Mouse (Mus musculus): ENCODE measurements around the gene Gm20388.

Gene Gm20388

DNA sequence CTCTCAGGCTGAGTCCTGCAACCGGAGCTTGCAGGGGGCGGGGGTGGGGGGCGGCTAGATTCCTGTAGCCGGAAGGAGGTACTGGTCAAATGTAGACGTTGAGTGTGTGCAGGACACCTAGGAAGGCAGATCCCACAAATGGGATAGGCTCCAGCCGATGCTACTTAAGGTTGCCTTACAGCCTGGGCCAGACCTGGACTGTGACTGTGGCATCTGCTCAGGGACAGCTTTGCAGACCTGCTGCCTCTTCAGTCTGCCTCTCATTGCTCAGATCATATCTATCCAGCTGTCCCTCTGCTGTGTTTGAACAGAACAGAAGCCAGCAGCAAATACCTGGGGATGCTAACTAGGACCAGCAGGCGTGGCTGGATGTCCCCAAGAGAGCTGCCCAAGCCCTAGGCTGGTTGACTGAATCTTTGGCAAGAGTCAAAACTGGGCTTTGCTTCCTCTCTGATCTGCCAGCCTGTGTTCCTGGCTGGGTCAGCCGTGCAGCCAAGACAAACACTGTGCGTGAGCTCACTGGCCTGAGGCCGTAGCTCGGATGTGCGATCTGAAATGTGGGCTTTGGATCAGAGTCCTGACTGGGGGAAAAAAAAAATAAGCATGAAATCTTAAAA lies 3850.7 kb downstream of the Gm20388 start:
- peak; percentile 19 for DNase-seq (ENCODE audit: extremely low spot score)

DNA sequence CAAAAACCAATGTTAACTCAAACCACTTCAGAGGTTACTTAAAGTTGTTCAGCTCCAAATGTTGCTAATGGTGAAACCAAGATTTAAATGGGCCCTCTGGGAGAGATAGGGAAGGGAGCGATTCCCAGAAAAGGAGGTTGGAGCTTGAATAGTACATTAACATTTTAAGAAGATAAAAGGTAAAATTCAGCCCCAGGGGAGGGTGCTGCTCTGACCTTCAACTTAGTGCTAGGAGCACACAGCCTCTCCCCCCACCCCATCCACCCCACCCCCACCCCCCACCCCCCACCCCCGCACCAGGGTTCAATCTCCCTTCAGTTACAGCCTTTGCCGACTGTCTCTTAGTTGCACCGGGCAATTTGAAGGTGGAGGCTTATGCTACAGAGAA lies 3851.2 kb downstream of the Gm20388 start:
- no peak for DNase-seq (ENCODE audit: extremely low spot score)

DNA sequence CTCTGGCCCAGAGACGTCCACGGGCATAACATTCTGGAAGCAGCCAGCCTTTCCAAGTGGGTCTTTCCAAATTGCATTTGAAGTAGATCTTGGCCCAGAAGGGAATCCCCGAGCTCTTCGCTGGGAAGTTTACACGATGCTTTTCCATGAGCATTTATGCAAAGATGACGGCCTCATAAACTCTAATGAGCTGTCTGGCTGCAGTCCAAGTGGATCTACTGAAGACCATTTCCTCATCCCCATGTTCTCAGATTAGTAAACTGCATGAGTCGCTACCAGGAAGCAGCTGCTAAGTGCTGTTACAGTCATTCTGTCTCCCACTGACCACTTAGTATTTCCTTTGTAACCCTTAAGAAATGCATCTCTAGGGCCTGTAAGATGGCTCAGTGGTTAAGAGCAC lies 3852.7 kb downstream of the Gm20388 start:
- no peak for DNase-seq (ENCODE audit: extremely low spot score)

DNA sequence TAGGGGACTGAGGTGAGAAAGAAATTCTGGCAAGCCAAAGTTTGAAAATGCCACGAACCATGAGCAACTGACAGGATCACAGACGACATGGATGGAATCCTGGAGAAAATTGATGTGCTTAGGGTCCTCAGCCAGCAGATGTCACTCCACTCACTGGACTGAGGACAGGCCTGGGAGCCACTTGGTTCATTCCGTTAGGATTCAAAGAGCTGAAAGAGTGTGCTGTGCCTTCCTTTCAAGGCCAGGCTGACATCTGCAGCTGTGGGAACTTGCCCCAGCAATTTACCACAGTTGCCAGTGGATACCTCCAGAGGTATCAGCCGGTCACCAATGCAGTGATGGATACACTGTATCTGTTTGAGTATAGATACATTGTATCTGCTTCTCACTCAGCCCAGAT lies 3854.0 kb downstream of the Gm20388 start:
- DNase-seq (ENCODE audit: extremely low spot score), result peak; percentile 32

DNA sequence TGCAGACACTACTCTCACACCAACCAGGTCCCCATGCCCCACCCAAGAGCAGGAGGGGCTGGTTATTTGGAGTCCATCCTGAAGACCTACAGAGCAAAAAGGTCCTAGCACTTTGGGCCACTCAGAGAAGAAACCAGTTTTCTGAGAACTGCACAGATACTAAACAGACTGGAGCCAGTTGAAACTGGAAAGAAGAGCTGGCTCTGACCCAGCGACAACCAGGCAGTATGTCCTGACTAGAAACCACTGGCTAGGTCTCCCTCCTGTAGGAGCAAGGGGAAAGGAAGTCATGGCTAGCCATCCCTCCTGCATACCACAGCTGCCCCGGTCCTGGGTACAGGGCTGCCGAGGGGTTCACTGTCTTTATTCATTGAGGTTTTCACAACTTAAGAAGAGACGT lies 3855.9 kb downstream of the Gm20388 start:
- no peak for DNase-seq (ENCODE audit: extremely low spot score)

DNA sequence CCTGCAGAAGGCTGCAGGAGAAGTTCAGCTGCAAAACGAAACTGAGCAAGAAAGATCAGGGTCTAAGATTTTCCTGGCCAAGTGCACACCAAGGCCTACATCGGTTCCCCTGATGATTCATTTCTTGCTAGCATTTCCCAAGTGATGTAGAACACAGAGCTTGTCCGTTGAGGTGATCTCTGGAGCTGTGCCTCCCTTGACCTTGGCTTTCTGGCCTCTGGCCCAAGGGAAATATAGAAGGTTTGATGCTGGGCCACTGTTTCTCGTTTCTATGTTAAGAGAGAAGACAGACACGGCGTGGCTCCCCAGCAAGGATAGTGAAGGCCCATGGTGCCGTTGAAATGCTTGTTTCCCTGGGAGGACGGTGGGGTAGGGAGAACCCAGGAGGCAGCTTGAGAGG lies 3857.2 kb downstream of the Gm20388 start:
- no peak for DNase-seq (ENCODE audit: extremely low spot score)

DNA sequence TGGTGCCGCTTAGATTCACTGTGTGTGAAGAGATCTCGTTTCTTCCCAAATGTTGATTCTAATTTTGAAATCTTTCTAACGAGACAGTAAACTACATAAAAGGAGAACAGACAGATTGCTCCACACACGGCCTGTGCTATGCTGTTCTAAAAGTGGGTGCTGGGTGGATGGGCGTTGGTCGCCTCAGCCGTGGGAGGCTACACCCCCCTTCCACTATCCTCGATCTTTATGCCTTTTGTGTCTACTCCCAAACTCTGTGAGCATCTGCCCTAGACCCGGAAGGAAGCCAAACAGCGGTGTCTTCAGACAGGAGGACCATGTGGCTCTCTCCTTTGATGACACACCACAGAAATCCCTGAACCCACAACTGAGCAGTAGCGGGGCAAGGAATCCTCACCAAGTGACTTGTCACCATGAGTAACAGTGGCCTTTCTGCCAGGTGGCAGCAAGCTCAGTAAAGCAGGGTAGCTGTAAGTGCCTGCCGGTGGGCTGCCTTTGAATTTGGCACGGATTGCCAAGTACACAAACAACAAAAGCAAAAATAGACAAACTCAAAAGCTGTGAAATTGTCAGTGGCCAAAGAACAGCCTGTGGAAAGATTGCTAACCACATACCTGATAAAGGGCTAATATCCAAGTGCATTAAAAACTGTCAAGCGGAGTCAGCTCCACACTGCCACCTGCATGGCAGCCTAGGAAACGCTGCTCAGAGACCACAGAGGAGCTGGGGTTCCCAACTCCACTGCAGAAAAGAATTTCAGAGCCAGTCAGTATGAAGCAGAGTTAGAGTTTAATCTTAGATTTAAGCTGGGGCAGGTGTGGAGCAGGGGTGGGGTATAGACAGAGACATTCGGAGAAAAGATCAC lies 3858.1 kb downstream of the Gm20388 start:
- peak; percentile 51 for DNase-seq (ENCODE audit: extremely low spot score)

DNA sequence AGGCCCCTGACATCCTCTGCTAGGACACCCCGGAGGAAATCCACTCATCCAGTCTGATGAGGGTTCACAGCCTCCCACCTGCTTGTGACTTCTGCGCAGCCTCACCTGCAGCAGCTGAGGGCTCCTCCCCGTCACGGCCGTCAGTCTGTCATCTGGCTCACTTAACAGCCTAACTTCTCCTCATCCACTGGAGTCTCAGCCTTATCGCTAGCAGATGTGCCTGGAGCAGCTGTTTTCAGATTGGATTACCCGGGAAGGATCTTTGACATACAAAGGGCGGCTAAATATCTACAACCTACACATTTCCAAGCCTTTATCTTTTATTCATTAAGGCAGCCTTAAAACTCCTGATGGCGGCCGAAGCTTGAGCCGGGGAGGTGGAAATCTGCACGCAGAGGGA lies 3862.8 kb downstream of the Gm20388 start:
- no peak for DNase-seq (ENCODE audit: extremely low spot score)

DNA sequence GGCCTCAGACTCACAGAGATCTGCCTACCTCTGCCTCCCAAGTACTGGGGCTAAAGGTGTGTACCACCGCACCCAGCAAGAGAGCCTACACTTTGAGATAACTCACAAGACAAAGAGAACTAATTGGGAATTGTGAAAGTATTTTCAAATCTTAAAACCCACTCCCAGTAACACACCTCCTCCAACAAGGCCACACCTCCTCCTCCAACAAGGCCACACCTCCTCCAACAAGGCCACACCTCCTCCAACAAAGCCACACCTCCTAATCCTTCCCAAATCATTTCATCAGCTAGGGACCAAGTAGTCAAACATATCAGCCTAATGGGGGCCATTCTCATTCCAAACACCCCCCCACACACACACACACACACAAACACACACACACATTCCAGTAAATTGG lies 3863.8 kb downstream of the Gm20388 start:
- DNase-seq (ENCODE audit: extremely low spot score), result no peak

DNA sequence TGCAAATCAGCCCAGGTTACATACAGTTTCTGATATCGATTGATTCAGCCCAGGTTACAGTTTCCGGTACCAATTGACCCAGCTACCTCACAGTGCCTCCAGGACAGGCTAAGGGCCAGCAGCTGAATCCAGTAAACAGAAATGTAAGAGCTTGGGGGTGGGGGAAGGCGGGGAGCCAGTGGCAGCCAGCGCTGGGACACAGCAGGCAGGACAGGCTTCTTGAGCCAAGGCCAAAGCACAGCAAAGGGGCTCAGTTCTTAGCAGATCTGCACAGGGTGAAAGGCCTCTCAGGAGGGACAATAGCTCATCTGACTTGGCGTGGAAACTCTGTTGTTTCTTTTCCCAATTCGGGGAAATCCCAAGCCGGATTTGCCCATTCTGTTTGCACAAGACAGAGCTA lies 3866.7 kb downstream of the Gm20388 start:
- DNase-seq (ENCODE audit: extremely low spot score), result no peak

DNA sequence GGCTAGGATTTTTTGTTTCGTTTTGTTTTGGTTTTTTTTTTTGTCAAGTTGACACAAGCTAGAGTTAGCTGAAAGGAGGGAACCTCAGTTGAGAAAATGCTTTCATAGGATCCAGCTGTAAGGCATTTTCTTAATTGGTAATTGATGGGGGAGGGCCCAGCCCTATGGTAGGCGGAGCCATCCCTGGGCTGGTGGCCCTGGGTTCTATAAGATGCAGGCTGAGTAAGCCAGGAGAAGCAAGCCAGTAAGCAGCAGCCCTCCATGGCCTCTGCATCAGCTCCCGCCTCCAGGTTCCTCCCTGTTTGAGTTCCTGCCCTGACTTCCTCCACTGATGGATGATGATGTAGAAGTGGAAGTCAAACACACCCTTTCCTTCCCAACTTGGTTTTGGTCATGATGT lies 3869.8 kb downstream of the Gm20388 start:
- no peak for DNase-seq (ENCODE audit: extremely low spot score)

DNA sequence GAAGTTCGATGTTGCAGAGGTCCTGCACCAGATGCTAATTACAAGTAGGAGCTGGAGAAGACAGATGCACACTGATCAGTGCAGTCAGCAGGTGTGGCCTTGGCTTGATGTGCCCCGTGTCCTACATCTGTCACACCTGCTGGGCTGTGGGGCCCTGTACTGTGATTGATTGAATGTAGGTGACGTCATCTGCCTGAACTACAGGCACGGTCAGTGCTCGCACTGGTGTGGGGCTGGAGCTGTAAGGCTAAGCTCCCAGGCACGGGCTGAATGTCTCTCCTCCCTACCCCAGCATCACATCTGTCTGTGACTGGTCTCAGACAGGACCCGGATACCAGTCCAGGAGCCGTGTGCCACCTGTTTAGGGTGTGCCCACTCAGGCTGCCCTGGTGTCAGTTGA lies 3870.6 kb downstream of the Gm20388 start:
- DNase-seq (ENCODE audit: extremely low spot score), result no peak

DNA sequence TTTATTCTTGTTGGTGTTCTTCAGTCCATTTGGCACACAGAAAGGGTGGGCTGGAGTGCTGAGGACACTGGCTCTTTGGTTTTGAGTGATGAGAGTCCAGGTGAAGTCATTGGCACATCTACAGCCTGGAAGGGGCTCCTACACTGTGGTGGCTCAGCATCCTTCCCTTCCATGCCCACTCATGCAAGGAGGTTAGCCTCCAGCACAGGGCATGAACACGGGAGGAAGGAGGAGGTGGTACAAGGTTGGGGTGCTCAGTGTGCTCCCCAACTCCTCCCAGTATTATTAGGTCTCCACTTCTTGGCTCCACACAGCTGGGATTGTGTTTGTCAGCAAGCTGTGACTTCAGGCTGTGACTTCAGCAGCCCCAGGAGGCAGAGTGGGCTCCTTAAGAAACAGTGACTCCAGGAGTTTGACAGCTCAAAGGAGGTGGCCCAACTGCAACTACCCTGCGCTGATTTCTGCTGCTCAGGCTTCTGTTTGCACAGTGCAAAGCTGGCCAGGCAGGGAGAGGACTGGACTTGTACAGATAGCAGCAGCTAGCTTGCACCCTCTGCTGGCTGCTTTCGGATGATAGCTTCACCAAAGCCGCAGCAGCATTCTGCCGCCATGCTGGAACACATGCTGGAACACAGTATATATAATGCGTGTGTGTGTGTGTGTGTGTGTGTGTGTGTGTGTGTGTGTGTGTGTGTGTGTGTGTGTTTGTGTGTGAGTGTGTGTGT lies 3873.0 kb downstream of the Gm20388 start:
- peak; percentile 82 for DNase-seq (ENCODE audit: extremely low spot score)

DNA sequence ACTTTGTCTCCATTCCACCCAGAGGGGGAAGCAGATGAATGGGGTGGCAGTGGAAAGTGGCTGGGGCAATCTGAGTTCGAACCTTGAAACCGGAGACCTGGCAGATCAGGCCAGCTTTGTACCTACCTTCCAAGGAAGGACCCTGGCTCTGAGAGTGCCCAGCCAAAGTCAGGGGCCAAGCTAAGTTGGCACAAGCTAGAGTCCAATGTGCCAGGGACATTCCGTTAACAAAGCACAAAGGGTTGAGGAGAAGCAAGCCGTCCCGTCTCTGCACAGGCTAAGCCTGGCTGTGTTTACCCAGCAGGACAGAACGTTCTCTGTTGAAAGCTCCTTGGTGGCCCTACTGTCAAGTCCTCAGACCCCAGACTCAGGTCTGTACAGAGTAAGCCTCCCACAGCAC lies 3875.5 kb downstream of the Gm20388 start:
- DNase-seq (ENCODE audit: extremely low spot score), result no peak

DNA sequence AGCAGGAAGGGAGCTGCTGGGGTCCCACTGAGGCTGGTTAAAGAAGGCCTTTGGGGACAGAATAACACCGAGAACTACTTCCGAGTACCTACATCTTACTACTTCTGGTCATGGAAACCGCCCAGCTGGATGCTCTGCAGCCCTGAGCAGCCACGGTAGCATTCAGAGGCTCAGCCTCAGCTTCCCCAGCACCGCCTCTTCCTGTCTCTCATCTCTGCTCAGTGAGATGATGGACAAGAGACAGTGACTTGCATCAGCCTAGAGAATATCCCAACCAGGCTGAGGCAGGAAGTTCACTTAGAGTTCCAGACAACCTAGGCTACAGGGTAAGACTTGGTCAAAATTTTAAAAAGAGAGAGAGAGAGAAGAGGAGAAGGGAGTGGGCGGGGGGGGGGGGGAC lies 3876.0 kb downstream of the Gm20388 start:
- no peak for DNase-seq (ENCODE audit: extremely low spot score)

DNA sequence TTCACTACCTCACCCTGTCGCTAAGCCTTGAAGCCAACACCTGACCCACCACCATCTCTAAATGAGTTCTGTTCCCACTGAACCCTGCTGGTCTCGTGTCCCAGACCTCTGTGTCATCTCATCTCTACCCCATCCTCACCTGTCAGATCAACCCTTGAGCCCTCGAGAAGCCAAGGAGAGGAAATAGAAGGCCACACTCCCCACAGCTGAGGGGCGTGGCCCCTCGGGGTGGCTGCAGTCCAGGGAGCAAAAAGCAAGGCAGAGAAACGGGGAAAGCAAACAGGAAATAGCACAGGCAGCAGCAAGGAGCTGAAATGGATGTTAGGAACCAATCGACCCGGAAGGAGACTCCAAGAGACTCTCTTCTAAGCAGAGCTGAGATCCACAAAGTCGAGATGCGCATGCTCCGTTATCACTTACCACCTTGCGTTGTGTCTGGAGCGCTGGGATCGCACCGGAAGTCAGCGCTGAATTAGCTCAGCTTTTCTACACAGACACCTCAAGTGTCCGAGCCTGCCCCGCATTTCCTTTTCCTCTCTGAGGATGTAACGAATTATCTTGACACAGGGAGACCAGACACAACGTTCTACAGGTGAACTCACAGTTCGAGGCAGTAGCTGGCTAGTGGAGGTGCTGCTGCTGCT lies 3876.7 kb downstream of the Gm20388 start:
- no peak for DNase-seq (ENCODE audit: extremely low spot score)

DNA sequence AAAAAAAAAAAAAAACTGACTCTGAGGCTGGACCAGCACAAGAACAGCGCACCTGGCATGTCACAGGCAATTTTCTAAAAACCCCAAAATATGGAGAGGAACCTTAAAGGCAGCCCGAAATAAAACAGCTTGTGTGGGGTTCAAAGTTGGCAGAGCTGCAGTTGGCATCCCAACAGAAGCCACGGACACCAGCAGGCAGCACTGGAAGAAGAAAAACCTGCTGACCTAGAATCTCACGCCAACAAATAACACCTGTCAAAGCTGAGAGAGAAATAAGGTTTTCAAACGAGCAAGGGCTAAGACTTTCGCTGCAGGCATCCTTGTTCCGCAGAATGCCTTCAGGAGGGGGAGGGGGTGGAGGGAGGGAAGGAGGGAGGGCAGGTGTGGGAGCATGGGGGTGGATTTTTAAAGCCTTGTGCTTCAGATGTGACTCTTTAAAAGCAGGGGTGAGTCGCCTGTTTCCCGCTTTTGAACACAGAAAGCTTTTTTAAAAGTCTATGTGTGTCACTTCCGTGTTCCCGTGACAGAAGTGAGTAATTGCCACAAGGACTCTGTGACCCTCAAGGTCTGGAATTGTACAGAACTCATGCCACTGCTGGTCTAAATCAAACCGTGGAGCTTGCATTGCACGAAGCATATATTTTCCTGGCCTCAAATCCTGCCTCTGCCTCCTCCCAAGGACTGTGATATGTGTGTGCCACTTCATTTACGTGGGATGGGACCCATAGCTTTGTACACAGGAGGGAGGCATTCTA lies 3878.0 kb downstream of the Gm20388 start:
- DNase-seq (ENCODE audit: extremely low spot score), result no peak

DNA sequence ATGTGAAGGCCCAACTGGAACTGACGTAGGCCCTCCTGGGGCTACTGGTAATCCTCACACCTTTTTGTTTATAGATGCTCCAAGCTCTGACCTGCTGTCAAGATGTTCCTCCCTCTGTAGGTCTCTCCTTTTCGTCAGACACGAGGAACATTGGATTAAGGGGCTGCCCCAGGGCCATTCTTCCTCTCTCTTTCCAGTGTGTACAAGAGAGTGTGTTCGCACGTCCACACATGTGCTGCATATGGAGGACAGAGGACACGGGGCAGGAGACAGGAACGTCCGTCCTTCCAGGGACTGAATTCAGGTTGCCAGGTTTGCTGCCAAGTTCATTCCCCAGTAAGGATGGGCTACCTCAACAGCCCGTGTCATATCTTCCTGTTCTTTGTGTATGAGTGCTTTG lies 3878.8 kb downstream of the Gm20388 start:
- DNase-seq (ENCODE audit: extremely low spot score), result no peak

DNA sequence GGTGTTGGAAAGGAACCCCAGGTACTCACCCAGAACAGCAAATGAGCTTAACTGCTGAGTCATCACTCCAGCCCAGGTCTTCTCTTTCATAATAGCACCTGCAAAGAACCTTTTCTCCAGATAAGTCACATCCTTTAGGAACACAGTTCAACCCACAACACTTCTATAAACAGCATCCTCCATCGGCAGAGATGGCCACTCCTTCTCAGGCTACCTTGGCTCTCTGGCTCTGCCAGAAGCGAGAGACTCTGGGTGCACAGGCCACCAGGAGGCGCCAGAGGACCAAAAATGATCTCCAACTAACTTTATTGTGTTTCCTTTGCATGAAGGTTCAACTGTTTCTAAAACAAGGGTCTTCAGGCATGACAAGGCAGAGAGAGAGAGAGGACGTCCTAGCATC lies 3879.3 kb downstream of the Gm20388 start:
- peak; percentile 90 for DNase-seq (ENCODE audit: extremely low spot score)

DNA sequence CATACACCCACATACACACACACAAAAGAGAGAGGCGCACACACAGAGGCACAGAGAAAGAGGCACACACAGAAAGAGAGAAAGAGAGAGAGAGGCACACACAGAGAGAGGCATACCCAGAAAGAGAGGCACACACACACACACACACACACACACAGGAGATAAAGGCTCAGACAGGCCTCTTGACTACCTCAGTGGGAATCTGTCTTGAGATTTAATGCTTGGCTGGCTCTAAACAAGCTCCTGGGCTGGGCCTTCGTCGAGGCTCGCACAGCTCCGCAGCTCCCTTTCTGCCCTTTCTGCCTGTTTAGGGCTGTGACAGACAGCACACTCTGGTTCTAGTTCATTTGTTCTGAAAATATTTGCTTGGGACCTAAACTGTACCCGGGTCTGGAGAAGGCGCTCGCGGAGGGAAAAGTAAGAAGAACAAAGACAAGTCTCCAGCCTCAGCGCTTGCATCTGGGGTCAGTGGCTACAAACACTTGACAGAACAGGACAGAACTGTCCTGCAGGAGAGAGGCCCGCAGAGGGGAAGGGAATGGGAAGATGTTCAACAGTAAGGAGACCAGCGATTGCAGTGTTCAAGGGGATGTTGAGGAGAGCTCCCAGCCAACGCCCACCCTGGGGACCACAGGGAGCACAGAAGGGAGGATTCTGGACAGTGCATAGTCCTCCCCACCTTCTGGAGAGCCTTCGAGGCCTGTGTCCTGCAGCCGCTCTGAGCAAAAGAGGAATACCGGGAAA lies 3880.6 kb downstream of the Gm20388 start:
- DNase-seq (ENCODE audit: extremely low spot score), result peak; percentile 49

DNA sequence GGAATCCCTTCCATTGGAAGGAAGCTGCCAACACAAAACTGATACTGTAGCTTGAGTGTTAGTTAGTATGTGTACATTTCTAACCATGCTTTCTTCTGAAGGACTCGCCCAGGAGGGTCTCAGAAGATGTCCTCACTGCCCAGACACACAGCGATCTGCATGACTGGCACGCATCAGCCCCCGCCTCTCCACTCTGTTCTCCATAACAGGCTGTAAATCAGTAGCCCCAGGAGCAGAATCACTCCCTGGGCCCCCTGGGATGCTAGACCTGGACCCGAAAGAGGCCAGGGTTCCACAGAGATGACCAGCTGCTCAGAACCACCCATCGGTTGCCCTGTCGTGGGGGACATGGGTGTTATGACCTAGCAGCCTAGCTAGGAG lies 3881.2 kb downstream of the Gm20388 start:
- no peak for DNase-seq (ENCODE audit: extremely low spot score)

All from embryo, embryonic 9.5 days (tissue).